Mouse (Mus musculus): ENCODE results near the gene Pde7b.

Gene Pde7b

DNA sequence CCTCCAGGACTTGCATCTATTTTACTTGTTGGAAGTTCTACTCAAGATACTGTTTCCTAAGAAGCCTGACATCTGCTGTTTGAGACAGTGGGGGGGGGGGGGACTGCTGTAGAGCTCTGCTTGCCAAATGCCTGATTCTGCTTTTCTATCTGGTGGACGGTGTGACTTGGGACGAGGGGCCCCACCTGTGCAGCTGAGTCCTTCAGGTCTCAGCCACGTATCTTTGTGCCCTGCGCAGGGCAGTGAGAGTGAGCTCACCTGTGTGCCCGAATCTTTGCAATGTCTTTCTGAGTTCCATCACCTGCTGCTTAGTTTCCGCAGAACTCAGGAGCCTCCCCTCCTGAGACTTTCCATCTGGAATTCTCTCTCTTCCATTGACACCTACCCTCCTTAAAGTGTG is 70.7 kb downstream of the Pde7b start:
- no peak for DNase-seq (ENCODE audit: low spot score in 2 of 2)

DNA sequence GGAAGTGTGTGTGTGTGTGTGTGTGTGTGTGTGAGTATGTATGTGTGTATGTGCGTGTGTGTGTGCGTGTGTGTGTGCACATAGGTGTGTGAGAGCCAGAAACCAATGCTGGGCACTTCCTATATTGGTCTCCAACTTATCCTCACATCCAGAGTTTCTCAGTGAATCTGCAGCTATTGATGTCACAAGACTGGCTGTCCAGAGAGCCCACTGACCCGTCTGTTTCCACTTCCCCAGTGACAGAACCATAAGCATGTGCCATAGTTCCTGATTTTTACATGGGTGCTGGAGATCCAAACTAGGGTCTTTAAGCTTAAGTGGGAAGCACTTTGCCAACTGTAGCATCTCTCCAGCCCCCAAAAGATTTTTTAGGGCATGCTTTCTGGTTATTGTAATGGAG is 71.6 kb downstream of the Pde7b start:
- DNase-seq (ENCODE audit: low spot score in 2 of 2), result no peak

DNA sequence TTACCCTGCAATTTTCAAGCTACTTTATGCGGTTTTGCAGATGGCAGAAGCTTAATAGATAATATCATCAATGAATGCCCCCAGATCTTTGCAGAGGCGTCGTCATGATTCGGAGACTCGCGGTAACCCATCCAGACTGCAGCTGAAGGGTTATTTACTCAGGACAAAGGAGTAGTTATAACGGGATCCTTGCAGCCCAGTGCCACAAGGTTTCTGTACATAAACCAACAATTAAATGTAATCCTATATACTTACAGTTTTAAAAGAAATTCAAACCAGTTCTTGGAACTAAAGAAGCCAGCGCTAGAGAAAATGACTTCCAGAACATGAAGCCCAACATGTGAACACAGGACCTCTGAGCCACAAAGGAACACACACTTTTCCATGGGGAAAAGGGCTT is 88.5 kb downstream of the Pde7b start:
- no peak for DNase-seq (ENCODE audit: low spot score in 2 of 2)

DNA sequence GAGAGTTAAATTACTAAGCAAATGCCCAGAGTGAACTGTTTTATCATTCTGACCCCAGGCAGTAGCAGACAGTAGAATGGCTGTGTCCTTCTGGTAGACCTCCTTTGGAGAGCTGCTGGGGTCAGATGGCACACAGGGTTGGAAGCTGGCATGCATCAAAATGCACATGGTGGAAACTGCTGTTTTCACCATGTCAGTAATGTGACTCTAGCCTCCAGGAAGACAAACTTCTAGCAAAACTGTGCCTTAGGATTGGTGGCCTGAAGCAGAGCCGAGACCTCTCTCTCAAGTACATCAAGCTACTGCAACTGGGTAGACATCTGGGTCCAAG is 91.8 kb downstream of the Pde7b start:
- no peak for DNase-seq (ENCODE audit: low spot score in 2 of 2)

DNA sequence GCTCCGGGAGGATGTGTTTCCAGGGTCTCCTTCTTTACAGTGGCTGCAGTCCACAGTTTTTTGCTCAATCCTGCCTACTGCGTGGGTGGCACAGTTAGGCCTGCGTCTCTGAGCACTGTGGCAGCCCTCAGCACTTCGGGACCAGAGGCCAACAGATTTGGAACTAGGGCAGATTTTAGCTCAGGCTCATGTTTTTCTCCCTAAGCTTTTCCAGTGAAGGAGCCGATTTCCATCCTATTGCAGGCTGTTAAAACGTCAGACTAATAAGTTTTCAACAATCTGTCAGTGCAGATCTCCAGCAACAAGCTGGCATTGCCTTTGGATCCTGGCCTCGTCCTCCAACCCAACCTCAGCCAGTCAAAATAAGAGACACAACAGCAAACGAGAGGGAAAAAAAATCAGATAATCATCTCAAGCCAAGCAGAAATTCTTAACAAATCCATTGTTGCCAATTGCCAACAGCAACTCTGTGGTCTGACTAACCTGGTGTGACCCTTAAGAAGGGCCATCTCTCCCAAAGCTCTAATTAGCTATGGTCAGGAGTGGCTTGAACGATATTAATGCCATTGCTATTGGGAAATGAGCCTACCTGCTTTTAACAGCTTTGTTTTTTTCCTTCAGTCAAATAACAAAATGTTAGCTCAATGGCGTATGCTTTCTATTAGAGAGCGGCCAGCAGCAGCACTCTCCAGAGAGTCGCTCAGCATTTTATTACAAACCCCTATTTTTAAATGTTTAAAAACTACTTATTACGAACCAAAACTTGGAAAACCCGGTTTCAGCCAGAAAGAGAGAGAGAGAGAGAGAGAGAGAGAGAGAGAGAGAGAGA is 92.4 kb downstream of the Pde7b start:
- no peak for DNase-seq (ENCODE audit: low spot score in 2 of 2)

DNA sequence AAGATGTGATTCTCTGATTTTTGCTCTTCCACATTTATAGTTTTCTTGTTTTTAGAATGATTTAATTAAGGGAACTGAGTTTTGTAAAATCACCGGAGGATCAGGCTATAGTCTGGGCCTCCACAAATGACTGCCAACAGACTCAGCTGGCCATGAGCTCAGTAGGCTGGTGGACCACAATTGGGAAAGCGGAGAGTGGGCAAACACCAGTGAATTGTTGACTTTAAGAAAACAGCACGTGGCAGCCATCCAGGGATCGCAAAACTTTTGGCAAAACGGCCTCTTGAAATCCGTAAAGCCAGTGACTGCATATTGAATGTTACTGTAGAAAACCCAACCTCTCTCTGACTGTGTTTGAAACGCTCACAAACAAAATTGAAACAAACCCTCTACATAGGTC is 94.8 kb downstream of the Pde7b start:
- DNase-seq (ENCODE audit: low spot score in 2 of 2), result no peak

DNA sequence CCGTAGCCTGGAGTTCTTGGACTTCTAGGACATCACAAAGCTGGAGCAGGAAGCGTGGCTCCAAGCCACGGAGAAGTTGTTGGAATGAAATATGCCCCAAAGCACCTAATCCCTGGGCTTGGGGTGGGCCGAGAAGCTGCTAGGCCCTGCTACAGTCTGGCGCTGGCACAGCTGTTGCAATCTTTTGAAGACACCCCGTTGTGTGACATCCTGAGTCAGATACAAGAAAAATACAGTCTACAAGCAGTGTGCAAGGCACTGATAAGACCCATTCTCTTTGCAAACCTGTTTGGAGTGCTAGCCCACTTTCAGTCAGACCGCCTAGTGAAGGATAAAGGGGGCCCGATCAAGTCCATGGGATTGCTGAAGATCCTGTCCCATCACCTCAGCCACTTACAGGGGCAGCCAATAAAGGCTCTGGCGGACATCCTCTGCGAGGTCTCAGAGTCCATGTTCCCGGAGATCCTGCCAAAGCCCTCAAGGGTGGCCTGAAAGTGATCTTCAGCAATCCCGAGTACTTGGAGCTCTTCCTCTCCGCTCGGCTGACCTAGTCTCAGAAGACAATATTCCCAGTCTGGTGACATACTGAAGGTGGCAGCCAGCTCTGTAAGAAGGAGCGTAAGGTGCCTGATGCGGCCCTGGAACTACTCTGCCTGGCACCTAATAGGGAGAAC is 99.0 kb downstream of the Pde7b start:
- no peak for DNase-seq (ENCODE audit: low spot score in 2 of 2)

DNA sequence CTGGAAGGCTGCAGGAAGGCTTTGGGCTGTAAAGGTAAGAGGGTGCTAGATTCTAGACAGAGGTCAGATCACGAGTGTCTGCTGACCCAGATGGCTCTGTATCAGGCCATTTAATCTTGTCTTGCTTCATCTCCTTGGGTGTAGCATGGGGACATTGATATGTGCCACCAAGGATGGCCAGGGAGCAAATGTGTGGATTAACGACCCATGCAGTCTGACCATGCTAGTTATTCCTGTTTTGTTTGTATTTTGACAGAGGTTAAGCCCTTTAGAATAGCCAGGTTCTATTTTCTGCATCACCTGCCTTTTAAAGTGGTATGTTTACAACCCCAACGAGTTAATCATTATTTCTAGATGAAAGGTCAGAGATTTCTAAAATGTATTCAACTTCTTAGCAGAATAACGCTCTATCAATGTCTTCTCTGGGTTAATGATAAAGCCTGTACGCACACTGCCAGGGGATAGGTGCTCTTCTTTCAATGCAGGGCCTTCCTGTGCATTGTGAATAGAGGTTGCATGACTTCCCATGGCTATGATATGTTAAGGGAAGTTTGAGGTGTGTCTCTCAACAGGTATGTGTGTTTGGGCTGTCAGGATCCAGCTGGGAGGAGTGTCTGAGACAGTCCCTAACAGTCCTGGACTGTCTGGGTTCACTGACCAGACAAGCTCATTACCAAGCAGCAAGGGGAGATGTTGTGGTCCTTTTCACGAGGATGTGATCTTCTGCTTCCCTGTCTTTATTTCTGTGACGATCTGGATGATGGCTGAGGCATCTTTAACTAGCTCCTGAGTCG is 103.0 kb downstream of the Pde7b start:
- DNase-seq (ENCODE audit: low spot score in 2 of 2), result no peak

DNA sequence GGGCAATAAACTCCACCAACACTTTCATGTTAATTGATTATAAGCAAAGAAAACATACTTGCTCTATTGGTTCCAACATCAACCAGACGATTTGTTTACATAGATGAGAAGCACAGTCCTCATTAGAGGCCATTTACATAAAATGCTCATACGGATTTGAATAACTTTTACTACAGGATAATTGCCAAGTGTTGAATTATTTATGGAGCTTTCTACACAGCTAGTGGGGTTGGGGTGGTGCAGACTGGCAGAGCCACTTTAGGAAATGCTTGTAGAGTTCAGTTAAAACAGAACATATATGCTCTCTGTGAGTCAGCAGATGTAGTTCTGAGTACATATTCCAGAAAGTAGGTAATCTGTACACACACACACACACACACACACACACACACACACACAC is 118.9 kb downstream of the Pde7b start:
- DNase-seq (ENCODE audit: low spot score in 2 of 2), result no peak

DNA sequence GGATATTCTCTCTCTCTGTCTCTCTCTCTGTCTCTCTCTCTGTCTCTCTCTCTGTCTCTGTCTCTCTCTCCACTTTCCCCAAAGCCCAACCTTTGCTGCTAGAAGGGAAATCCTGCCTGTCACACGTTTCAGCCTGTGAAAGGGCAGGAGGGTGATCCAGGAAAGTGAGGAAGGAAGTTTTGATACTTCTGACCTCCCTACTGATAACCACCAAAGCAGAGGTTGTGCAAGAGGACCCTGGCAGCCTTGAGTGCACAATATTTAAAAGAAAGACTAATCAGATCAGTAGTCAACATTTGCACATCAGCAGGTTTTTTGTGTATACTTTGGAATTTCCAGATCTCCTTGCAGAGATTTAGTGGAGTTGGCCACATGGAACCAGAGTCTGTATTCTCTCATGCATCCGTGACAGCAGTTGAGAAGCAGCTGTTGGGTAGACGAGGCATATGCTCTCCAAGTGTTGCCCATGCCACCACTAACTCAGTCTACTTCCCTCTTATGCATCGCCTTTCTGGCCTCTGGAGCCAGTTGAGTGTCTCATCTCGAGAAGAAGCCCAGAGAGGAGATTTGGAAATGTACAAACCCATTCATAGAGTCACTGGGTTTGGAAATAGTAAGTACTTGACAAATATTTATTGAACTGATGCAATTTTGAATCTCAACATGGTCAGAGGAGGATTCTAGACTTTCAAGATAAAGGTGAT is 129.6 kb downstream of the Pde7b start:
- no peak for DNase-seq (ENCODE audit: low spot score in 2 of 2)

DNA sequence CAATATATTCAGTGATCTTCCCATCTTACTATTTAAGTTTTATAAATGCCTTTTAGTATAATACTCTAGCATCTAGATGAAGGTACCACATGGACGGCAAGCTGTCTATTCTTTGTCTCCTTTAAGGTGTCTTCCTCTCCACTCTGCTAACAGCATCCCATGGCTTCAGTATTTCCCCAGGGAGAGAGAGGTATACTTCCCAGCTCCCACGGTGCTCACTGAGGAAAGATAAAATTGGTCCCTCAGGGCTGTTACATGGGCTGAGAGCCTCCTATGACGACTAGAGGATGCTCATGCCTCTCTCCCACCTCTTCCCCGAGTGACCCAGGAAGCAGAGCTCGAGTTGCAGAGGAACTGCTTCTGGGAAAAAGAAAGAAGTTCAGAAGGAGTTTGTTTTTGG is 130.9 kb downstream of the Pde7b start:
- DNase-seq (ENCODE audit: low spot score in 2 of 2), result no peak

DNA sequence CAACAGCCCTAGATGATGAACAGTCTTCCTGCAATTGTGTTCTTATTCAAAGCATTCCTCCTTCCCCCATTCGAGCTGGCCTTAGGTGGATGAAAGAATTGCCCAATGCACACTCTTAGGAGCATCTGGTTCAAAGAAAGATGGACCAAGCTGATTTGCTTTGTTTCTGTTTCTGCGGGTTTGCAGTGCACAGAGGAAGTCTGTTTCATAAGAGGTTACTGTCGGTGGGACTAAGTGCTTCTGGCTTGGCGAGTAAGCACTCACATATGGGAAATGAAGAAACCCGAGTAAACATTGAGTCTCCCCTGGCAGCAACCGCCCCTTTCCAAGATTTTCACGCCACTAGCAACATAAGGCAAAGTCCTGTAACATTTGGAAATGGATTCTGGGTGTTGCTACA is 134.8 kb downstream of the Pde7b start:
- no peak for DNase-seq (ENCODE audit: low spot score in 2 of 2)

DNA sequence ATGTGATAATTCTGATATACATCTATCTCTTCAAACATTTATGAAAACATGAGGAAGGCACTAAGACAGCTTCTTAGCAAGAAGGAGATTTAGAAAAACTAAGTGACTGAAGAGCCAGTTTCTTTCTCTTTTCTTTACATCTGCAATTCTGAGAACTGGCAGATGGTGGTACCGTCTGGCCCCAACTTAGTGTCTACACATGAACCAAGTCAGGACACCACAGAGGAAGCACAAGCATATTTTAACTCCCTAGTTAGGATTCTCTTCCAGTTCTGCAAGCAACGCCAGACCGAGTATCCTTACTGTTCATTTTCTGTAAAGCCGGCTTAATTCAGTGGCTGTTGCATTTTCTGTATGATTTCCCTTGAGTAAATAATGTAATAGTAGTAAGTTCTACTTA is 138.9 kb downstream of the Pde7b start:
- peak; percentile 33 to 40 for DNase-seq (ENCODE audit: low spot score in 2 of 2)

DNA sequence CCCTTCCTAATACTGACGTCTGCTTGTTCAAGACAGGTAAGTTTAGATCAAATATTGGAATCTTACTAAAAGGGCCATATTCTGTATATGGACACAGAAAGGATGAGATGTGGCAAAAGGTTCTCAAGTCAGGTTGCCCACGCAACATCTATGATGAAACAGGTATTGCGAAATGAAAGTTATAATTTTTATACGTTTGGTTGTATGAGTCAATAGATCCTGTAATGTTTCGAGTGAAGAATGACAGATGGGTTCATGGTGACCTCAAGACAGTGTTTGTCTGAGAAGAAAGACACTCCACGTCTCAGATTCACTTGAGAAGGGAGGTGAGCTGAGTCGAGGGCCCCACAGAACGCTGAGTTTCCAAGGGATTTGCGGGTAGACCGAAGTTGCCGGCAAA is 149.9 kb downstream of the Pde7b start:
- DNase-seq (ENCODE audit: low spot score in 2 of 2), result no peak

DNA sequence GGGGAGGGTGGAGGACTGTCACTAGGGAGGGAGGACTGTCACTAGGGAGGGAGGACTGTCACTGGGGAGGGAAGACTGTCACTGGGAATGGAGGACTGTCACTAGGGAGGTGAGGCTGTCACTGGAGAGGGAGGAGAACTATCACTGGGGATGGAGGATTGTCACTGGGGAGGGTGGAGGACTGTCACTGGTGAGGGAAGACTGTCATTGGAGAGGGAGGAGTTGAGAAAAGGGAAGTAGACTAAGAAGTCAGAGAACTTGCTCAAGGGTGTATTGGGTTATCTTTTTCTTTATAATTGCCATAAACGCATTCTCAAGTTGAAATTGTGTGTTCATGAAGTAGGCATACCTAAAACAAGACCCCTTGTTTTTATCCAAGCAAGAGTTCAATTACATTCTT is 150.5 kb downstream of the Pde7b start:
- no peak for DNase-seq (ENCODE audit: low spot score in 2 of 2)

DNA sequence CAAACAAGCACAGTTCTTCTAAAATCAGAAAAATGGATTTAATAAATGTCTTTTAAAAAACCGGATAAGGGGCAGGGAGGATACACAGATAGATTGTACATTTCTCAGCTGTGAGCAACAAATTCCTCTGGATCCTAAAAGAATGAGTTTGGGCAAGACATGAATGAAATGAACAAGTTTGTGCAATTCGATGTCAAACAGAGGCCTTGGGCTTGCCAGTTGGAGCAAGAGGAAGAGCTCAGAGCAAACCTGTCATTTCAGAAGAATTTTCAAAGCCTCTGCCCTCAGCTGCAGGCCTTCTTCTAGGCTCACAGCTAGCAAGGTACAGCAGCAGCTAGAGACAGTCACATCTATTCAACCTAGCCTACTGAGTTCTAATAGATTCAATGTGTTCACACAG is 153.4 kb downstream of the Pde7b start:
- DNase-seq (ENCODE audit: low spot score in 2 of 2), result no peak

DNA sequence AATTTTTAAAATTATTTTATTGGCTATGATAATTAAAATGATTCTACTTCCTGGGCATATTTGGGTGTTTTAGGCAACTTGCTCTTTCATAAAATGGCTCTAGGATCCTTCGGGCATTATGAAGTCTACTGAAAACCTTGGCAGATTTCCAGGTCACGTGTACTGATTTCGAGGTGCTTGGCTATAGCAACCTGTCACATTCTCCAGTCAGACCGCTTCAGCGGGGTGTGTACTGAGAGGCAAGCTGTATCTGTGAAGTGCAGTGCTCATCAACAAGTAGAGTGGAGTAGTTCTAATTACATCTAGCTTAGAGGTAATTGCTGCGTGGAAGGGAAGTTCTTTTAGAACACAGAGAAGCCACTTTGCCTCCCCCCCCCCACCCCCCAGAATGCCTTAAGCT is 156.2 kb downstream of the Pde7b start:
- no peak for DNase-seq (ENCODE audit: low spot score in 2 of 2)

DNA sequence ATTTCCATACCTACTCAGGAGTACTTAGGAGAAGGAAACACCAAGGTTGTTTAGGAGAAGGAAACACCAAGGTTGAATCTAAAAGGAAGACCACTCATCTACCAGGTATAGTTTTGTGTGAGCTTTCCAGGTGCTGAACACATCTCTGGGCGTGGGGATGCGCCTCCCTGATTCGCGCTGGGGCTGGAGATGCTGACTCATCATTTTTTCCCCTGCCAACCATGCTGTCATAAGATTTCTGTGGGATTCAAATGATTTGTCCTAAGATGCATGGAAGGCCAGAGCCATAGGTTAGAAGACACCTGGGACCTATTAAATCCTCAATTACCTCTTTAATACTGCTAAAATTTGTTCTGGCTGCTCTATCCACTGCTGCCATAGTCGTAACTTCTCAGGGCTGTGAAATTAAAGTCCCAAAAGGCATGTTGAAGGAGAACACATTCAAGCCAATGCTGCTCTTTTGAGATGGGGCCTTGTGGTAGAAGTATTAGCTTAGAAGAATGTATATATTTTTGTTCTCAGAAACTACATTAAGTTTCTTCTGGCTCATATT is 157.1 kb downstream of the Pde7b start:
- DNase-seq (ENCODE audit: low spot score in 2 of 2), result no peak

DNA sequence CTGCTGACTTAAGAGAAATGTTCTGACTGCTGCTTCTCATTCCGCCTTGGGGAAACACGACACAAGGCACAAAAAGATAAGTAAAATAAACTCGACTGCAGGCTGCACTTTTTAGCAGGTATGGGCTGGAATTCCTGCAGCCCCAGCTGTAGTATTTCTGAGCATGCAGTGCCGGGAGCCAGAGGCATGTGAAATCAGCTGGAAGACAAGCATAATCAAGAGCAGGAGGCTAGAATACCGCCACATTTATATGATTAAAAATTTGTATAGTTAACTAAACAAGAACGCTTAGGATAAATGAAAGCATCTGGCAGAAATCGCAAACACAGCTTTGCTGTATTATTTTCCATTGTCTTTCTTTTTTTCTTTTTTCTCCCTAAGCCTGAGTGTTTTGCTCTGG is 168.4 kb downstream of the Pde7b start:
- no peak for DNase-seq (ENCODE audit: low spot score in 2 of 2)

DNA sequence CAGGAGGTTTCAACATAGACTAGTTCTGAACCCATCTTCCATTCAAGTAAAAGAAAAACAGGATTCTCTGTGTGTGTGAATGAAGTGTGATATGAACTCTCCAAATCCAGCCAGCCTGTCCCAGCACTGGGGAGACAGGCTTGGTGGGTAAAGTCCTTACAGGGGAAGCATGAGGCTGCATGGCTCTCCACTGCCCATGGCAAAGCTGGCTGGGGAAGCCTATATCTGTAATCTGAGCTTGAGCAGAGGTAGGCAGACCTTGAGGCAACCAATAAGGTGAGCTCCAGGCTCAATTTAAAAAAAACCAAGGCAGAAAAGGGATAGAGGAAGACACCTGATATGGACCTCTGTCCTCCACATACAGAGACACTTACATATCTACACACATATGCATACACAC is 173.5 kb downstream of the Pde7b start:
- DNase-seq (ENCODE audit: low spot score in 2 of 2), result no peak

DNA sequence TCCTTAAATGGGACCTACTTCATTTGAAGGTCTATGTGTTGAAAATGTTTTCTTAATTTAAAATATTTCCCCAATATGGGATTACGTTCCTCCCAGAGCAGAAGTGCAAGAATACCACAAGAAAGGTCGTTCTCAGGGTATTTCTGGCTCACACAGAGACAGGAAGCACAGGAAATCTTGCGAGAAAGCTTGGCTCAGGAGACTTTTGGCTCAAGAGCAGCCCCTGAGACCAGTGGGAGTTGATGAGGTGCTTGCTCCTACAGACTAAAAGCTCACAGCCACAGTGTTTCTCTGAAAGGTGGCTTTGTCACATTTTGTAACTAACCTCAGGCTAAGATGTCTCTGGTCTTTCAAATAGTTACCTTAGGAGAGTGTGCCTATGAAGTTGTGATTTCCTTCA is 174.1 kb downstream of the Pde7b start:
- no peak for DNase-seq (ENCODE audit: low spot score in 2 of 2)

DNA sequence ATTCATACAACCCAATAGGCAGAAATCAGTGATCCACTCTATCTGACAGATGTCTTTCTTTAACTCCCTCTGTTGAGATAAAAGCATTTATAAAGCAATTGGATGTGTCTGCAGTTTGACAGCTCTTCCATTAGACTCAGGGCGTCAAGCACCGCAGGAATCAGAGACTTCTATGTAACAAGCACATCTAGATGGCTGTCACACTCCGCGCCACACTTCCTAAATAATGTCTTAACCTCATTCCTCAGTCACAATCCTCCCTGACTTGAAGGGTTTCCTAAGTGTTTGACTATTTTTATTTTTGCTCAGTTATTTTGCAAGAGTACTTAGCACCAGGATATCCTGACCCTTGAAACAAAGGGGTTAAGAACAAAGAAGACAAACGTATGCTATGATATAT is 174.7 kb downstream of the Pde7b start:
- no peak for DNase-seq (ENCODE audit: low spot score in 2 of 2)
